8 mouse cellular contexts compared by ENCODE assay signal in the genomic region with DNA sequence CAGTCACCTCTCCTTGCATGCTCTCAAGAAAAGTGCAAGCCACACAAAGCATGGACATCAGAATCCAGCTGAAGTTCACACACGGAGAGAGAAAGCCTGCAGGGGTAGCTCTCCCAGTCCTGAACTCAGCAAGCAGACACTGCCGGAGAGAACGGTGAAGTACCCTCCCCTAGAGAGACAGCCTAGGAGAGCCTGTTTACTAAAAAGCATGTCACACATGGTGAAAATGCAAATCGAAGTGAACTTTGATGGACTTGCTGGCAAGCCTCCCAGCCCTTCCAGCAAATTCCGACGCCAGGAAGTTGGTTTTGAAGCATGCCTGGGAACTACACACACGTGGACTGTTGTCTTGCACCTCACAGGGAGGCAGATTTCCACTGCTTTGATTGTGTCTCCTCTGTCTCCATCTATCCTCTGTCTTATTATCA. TPM values are rescaled to one million over a fixed set of nuclear protein-coding genes. Genes with fewer than 3 reads are reported as not detected.
DNase-seq lines count a peak whose midpoint lies in the region; ATAC-seq and TF ChIP-seq lines count a peak whose summit lies in the region.

No protein-coding gene starts in this region.

- no peaks in the 10 kb centered on the region for H3K79me2 ChIP-seq in C2C12 (ENCODE audit: control insufficient read depth, insufficient read depth)

- H3K9me3 ChIP-seq in forebrain, postnatal 0 days (ENCODE audit: low read length), result no peaks in the 10 kb centered on the region
- H3K9me3 ChIP-seq in kidney, postnatal 0 days (replicated peaks; ENCODE audit: low read length), result no peaks in the 10 kb centered on the region

- TF ChIP-seq CTCF in C2C12 (IDR thresholded peaks at IDR 0.05; ENCODE audit: control insufficient read depth, insufficient read depth, insufficient read length), result no peak
- TF ChIP-seq CTCF in forebrain, postnatal 0 days (IDR thresholded peaks at IDR 0.05; ENCODE audit: low read depth), result no peak
- no peak for TF ChIP-seq CTCF in kidney, postnatal 0 days (IDR thresholded peaks at IDR 0.05; ENCODE audit: low read depth)

- peak; percentile 63 for DNase-seq in 3T3-L1 (ENCODE audit: low read depth, low spot score)
- DNase-seq in forebrain, postnatal 0 days, result peak; percentile 45
- no peak for DNase-seq in kidney, postnatal 0 days (ENCODE audit: low spot score)
- DNase-seq in spleen, postnatal 10 days (ENCODE audit: low spot score in 2 of 2), result no peak
- DNase-seq in left cerebral cortex, adult 8-10 months (ENCODE audit: low spot score in 2 of 2), result no peak
- DNase-seq in right cerebral cortex, adult 2 months (ENCODE audit: low spot score in 2 of 2), result no peak

- no peak overlapping the region for H3K9ac ChIP-seq in forebrain, postnatal 0 days
- H3K9ac ChIP-seq in kidney, postnatal 0 days (ENCODE audit: low read depth, low read length), result no peak overlapping the region

- 0 out of 2 replicates have a peak, but pooled peaks have one; percentile 5 for ATAC-seq in forebrain, postnatal 0 days
- no peak for ATAC-seq in kidney, postnatal 0 days (replicated peaks; ENCODE audit: low FRiP score, low read depth)
- no peak for ATAC-seq in cerebellum, adult (ENCODE audit: insufficient number of reproducible peaks, low FRiP score, low TSS enrichment)

- no peak overlapping the region for H3K4me3 ChIP-seq in C2C12 (ENCODE audit: insufficient read depth, poor library complexity, severe bottlenecking)
- H3K4me3 ChIP-seq in forebrain, postnatal 0 days (ENCODE audit: low read depth, low read length), result no peak overlapping the region
- no peak overlapping the region for H3K4me3 ChIP-seq in kidney, postnatal 0 days (replicated peaks; ENCODE audit: low read depth, low read length)

- 3% methylated on average over 7 of the region's 7 CpGs for WGBS in forebrain, postnatal 0 days
- 10% methylated on average over 7 of the region's 7 CpGs for WGBS in kidney, postnatal 0 days

- H3K4me2 ChIP-seq in forebrain, postnatal 0 days (ENCODE audit: low read depth), result no peak overlapping the region
- no peak overlapping the region for H3K4me2 ChIP-seq in kidney, postnatal 0 days (ENCODE audit: low read length)

- H3K36me3 ChIP-seq in C2C12 (ENCODE audit: control insufficient read depth, insufficient read depth), result no peaks in the 10 kb centered on the region
- no peaks in the 10 kb centered on the region for H3K36me3 ChIP-seq in forebrain, postnatal 0 days (ENCODE audit: insufficient read depth)
- no peaks in the 10 kb centered on the region for H3K36me3 ChIP-seq in kidney, postnatal 0 days (ENCODE audit: insufficient read depth, low read length)

- no peaks in the 10 kb centered on the region for H3K79me3 ChIP-seq in C2C12 (ENCODE audit: low read depth)

- H3K27ac ChIP-seq in forebrain, postnatal 0 days (ENCODE audit: low read depth, low read length), result 0 out of 2 replicates have a peak overlapping the region, but pooled peaks have one; percentile 3
- H3K27ac ChIP-seq in kidney, postnatal 0 days, result peak overlapping the region; percentile 58; the same call in 1 of the 2 replicates

- H3K27me3 ChIP-seq in C2C12 (ENCODE audit: control insufficient read depth, insufficient read depth, insufficient read length), result no peaks in the 10 kb centered on the region
- H3K27me3 ChIP-seq in forebrain, postnatal 0 days (ENCODE audit: insufficient read depth, low read length), result no peaks in the 10 kb centered on the region
- H3K27me3 ChIP-seq in kidney, postnatal 0 days (ENCODE audit: insufficient read depth, low read length), result no peaks in the 10 kb centered on the region

- H3K4me1 ChIP-seq in forebrain, postnatal 0 days (ENCODE audit: insufficient read depth), result peaks cover 11% of the 10 kb centered on the region
- H3K4me1 ChIP-seq in kidney, postnatal 0 days (replicated peaks; ENCODE audit: insufficient read depth, low read length), result peaks cover 45% of the 10 kb centered on the region

- H3ac ChIP-seq in C2C12 (ENCODE audit: control insufficient read depth, insufficient read length, low read depth), result no peak overlapping the region

TF ChIP-seq in C2C12, 6 proteins besides CTCF, POLR2A, EP300 and RAD21:
- TF ChIP-seq FOSL1 (IDR thresholded peaks at IDR 0.05; ENCODE audit: insufficient read depth, low read length, poor library complexity, severe bottlenecking) (no peak), MAX (IDR thresholded peaks at IDR 0.05) (peak; percentile 64)

RNA-seq across cellular contexts. Expression of a gene that starts 7.0 kb away (rescaled TPM):
- 20.9 TPM for polyA plus RNA-seq in C2C12 (2012; fragmentation: generic; extraction: Trizol)
- total RNA-seq in forebrain, postnatal 0 days (2014; rRNA removed), result 62.3 and 88.6 TPM in 2 replicates
- polyA plus RNA-seq in forebrain, postnatal 0 days (2015; fragmentation: Nextera tagmentation; extraction: Ambion mirVana), result 6.8 and 8.4 TPM in 2 replicates
- 15.6 and 16.2 TPM in 2 replicates for polyA plus RNA-seq in kidney, postnatal 0 days (2015; fragmentation: Nextera tagmentation; extraction: Ambion mirVana)
- 10 to 100 TPM; 52.9 to 59.6 (median 58.6) TPM for total RNA-seq in left cerebral cortex, adult 8-10 months (2022)

Comparison
In these comparisons a context has a peak if more than half of its experiments do, and no peak if none do; other contexts are left out.
1. DNase-seq: peak in 3T3-L1 (single experiment) and forebrain, postnatal 0 days (single experiment); none in kidney, postnatal 0 days (single experiment), spleen, postnatal 10 days (0 of 2), left cerebral cortex, adult 8-10 months (0 of 2) and right cerebral cortex, adult 2 months (0 of 2).